Comparison of ENCODE assay signal across 11 mouse cellular contexts in genomic region chr5:121807186-121807585, GRCm38 (mm10). TPM values are rescaled to one million over a fixed set of nuclear protein-coding genes. Genes with fewer than 3 reads are reported as not detected.
DNase-seq lines count a peak whose midpoint lies in the region; ATAC-seq and TF ChIP-seq lines count a peak whose summit lies in the region.
"Had no signal": no experiment of that assay in that cellular context is flagged by ENCODE, and none has a peak within 500 bp of the region (broad histone marks: within the 10 kb centered on the region; RNA-seq: fewer than 3 reads in every experiment).

No protein-coding gene starts in this region.

- H3K9me3 ChIP-seq in heart, embryonic 10.5 days: no peaks in the 10 kb centered on the region
- H3K9me3 ChIP-seq in megakaryocyte, embryonic 14.5 days: no peaks in the 10 kb centered on the region
- H3K9me3 ChIP-seq: midbrain, embryonic 10.5 days had no signal

- no peak for TF ChIP-seq CTCF in brain, embryonic 14.5 days (IDR thresholded peaks at IDR 0.05; ENCODE audit: borderline replicate concordance, extremely low read depth, insufficient read depth, insufficient read length)

- no peak for ATAC-seq in megakaryocyte, adult 5-6 weeks (ENCODE audit: poor library complexity, severe bottlenecking)

- no peak overlapping the region for H3K27ac ChIP-seq in heart, embryonic 10.5 days
- H3K27ac ChIP-seq: midbrain, embryonic 10.5 days had no signal

- H3K27me3 ChIP-seq in heart, embryonic 10.5 days (ENCODE audit: insufficient read depth, poor library complexity, severe bottlenecking): no peaks in the 10 kb centered on the region
- no peaks in the 10 kb centered on the region for H3K27me3 ChIP-seq in megakaryocyte, embryonic 14.5 days (replicated peaks)

- DNase-seq in heart, adult 11 months: peak; percentile 93
- DNase-seq in heart, embryonic 10.5 days (ENCODE audit: low spot score): no peak
- peak; percentile 33 for DNase-seq in brain, embryonic 14.5 days (ENCODE audit: low read depth)
- DNase-seq in retina, postnatal 7 days (ENCODE audit: low read depth, low spot score): peak; percentile 23
- DNase-seq in kidney, adult 18-20 months: no peak
- DNase-seq: gastrocnemius, postnatal 14 days; heart, postnatal 4 days; lung, embryonic 14.5 days had no signal

- H3K4me3 ChIP-seq in heart, embryonic 10.5 days: no peak overlapping the region
- peak overlapping the region; percentile 1 for H3K4me3 ChIP-seq in megakaryocyte, embryonic 14.5 days (replicated peaks)
- H3K4me3 ChIP-seq: midbrain, embryonic 10.5 days had no signal

- TF ChIP-seq POLR2A in brain, embryonic 14.5 days (IDR thresholded peaks at IDR 0.05; ENCODE audit: borderline replicate concordance, extremely low read depth, insufficient read depth, insufficient read length, poor library complexity, severe bottlenecking): no peak

- peaks cover 67% of the 10 kb centered on the region for H3K36me3 ChIP-seq in heart, embryonic 10.5 days
- peaks cover 88% of the 10 kb centered on the region for H3K36me3 ChIP-seq in megakaryocyte, embryonic 14.5 days (replicated peaks; ENCODE audit: low read length)

- 93% methylated on average over 3 of the region's 3 CpGs for WGBS in heart, embryonic 10.5 days

- H3K4me1 ChIP-seq in heart, embryonic 10.5 days: peaks cover 29% of the 10 kb centered on the region
- peaks cover 98% of the 10 kb centered on the region for H3K4me1 ChIP-seq in megakaryocyte, embryonic 14.5 days
- H3K4me1 ChIP-seq: midbrain, embryonic 10.5 days had no signal

RNA-seq across cellular contexts. Expression of gene Sh2b3, which starts 30.3 kb away (rescaled TPM):
- polyA plus RNA-seq in heart, embryonic 10.5 days (2016; fragmentation: Nextera tagmentation; extraction: Ambion mirVana): 15.3 and 18.2 TPM in 2 replicates
- polyA plus RNA-seq in megakaryocyte, embryonic 14.5 days (2012; ENCODE audit: insufficient read depth, low replicate concordance): 156 and 517 TPM in 2 replicates
- total RNA-seq in megakaryocyte, adult 5-6 weeks (2015): 82.9 and 83.8 TPM in 2 replicates
- total RNA-seq in megakaryocyte, adult 5-6 weeks (2017): 46.3 and 55.6 TPM in 2 replicates
- polyA plus RNA-seq in brain, embryonic 14.5 days (2012; rRNA removed): 10.2 and 13.5 TPM in 2 replicates

RNA-seq across cellular contexts. Expression of gene Pheta1, which starts 41.6 kb away (rescaled TPM):
- polyA plus RNA-seq in heart, embryonic 10.5 days (2016; fragmentation: Nextera tagmentation; extraction: Ambion mirVana): 20.1 and 32.4 TPM in 2 replicates
- 12.8 and 13.0 TPM in 2 replicates for polyA plus RNA-seq in megakaryocyte, embryonic 14.5 days (2012; ENCODE audit: insufficient read depth, low replicate concordance)
- 0.78 and 1.2 TPM in 2 replicates for total RNA-seq in megakaryocyte, adult 5-6 weeks (2015)
- 0.69 and 1.8 TPM in 2 replicates for total RNA-seq in megakaryocyte, adult 5-6 weeks (2017)
- 45.0 and 55.7 TPM in 2 replicates for polyA plus RNA-seq in brain, embryonic 14.5 days (2012; rRNA removed)

Comparison
In these comparisons a context has a peak if more than half of its experiments do, and no peak if none do; other contexts are left out.
1. DNase-seq: peak in heart, adult 11 months (single experiment), brain, embryonic 14.5 days (single experiment) and retina, postnatal 7 days (single experiment); none in heart, embryonic 10.5 days (single experiment) and kidney, adult 18-20 months (single experiment).